Mouse (Mus musculus): Measurements from ENCODE around the gene Mydgf.
A peak's percentile ranks its signal among the peaks of the same experiment; 100 is the strongest.

The Mydgf gene

DNA sequence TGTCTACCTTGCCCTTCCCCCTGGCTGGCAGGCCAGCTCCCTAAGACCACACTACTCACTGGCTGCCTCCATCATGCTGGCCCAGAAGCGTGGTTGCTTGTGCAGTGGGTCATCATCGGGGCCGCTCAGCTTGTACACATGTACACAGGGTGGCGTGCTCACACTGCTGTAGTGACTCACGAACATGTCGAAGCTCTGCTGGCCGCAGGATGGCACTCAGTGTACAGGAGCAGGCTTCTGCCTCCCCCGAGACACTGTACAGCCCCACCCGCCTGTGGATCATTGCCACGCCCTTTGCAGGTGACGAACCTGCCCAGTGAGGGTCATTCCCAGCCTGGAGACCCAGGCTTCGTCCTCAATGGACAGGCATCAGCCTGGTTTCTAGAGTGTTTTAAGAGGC lies 10.6 kb upstream of the Mydgf start:
- DNase-seq (ENCODE audit: low read depth, low spot score) = no peak

DNA sequence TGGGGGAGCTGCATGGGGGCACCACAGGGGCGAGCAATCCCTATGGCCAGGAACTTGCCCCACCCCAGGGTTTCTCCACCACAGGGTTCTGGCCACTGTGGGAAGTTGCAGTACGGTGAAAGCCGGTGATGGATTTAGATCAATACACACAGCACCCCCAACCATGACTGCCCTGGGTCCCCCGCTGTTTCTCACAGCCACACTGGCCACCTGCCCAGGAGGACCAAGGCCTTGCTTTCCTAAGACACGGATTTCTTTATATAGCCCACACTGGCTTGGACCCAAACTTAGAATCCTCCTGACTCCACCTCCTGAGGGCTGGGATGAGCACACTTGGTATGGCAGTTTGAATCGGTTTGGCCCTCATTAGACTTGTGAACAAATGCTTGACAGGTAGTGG lies 7.5 kb upstream of the Mydgf start:
- no peak for DNase-seq (ENCODE audit: low read depth, low spot score)

DNA sequence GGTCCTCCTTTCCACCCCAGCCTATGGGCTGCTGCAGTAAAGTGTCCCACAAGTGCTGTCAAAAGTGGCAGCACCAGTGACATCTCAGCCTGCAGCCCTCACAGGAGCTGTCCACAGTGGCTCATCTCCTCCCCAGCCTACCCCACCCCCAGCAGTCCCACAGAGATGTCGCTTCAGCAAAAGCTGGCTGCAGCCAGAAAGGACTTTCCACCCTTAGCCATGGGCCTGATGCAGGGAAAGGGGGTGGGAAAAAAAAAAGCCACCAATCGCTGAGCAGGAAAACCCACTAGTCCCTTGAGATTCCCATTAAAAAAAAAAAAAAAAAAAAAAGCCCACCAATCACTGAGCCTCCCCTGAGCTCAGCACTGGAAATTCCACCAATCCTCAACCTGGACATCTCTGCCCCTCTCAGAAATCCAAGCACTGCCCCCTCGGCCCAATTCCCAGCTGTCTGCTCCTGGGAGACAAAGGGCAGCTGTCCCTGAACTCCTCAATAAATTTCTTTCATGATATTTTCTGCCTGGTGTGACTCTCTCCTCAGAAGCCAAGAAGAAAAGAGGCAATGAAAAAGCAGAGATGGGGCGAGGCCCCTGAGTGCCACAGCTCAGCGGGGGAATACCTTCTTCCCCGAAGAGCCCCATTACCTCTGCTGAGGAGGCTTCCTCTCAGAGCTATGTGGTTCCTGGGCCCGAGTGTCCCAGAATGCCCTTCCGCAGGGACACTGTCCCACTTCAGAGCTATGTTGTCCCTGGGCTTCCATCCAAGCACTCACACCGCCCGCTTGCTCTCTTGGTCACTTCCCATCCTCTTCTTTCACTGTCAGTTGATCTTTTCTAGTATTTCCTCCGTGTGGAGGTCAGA lies 1.8 kb upstream of the Mydgf start:
- DNase-seq (ENCODE audit: low read depth, low spot score) = peak; percentile 41

DNA sequence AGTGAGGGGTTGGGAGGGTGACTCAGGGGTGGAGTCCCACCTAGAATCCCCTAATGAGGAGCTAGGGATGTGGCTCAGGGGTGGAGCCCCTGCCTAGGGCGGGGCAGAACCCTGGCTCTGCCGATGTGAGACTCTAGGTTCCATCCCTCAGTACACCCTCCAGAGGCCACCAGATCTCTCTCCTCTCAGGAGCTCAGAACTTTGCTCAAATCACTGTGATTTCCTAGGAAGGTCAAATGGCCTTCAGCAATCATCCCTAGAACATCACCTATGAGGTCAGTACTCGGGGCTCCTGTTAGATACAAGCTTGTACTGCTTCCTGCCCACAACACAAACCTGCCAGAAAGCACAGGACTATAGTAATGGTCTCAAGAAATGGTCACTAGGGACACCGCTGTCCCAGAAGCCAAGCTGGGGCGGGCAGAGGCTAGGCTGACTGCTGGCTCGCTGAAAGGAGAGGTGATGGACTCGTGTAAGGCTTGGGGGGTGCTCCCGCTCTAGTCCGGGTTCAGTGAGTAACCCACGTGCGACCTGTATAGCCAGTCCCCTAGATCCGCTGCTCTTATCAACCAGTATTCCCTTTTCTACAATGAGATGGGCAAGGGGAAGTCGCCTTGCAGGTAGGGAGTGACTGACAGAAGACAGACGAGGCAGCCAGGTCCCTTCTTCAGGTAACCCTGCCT lies 604 bp downstream of the Mydgf start:
- DNase-seq (ENCODE audit: low read depth, low spot score) = no peak

DNA sequence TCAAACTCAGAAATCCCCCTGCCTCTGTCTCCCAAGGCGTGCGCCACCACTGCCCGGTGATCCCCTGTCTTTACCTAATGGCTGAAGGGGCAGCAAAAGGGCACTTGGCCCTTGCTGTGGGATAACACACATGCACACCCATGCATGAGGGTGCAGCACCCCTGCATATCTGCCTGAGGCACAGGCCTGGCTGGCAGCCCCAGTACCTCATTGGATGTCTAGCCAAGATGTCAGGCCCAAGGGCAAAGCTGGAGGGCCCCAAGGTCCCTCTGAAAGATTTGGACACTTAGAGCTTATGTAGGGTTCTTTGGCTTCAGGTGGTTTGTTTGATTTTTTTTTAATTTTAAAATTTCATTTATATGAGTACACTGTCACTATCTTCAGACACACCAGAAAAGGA lies 8.3 kb downstream of the Mydgf start:
- DNase-seq (ENCODE audit: low read depth, low spot score) = no peak

DNA sequence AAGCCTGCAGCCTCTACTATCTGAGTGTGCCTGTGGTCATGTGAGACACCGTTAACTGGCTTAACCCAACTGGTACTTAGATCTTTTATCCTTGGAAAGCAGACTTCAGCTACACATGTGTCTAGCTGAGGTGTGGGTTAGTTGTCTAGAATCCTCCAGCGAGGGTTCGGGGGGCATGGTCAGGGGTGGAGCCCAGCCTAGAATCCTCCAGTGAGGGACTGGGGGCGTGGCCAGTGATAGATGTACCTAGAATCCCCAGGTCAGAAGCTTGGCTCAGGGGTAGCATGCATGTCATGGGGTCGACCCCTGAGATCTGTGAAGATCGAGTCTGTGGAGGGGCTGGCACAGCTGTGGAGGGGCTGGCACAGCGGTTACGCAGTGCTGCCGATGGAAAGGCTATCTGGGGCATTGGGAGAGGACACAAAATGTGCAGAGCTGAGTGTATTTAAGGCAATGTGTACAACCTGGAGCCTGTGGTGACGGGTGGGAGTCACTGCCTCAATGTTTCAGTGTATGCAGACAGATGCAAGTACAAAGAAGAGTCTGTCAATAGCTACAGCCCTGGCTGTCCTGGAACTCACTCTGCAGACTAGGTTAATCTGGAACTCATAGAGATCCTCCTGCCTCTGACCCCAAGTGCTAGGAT lies 10.2 kb downstream of the Mydgf start:
- DNase-seq (ENCODE audit: low read depth, low spot score) = no peak

DNA sequence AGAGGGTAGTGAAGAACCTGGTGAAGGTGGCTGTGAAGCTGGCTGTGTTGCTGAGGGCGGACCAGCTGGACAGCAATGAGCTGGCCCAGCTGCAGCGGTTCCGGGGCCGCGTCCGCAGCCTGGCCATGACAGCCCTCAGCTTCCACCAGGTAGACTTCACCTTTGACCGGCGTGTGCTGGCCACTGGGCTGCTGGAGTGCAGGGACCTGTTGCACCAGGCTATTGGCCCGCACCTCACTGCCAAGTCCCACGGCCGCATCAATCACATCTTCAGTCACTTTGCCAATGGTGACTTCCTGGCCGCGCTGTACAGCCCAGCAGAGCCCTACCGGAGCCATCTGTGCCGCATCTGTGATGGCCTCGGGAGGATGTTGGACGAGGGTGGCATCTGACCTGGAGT lies 11.8 kb downstream of the Mydgf start:
- no peak for DNase-seq (ENCODE audit: low read depth, low spot score)

DNA sequence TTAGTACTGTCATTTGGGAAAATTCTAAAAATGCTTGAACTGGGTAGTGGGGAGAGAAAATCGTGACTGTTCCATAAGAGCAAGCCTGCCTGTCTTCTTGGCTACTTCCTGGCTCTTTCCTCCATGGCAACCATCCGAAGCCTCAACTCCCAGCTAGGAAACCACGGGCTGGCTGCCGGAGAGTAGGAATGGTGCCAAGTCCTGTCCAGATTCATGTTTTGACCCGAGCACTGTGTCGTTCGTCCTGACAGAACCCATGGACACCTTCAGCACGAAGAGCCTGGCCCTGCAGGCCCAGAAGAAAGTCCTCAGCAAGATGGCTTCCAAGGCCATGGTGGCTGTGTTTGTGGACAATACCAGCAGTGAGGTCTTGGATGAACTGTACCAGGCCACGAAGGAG lies 12.3 kb downstream of the Mydgf start:
- DNase-seq (ENCODE audit: low read depth, low spot score) = no peak

DNA sequence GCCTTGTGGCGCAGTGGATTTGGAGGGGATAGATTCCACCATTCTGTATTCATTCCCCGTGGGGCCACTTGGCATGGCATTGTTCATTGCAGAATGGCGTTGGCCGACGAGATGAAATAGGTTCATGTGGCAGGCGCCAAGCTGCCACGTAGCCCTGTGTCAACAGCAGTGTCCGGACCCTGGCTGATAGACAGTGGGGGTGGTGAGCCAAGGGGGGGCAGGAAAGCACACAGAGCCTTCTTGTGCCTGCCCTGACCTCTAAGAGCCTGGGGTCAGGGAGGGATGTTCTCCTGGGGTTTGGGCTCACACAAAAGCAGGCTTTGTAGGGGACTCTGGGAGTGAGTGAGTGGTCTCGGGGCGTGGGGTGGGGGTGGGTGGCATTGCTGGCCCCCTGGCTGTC lies 13.1 kb downstream of the Mydgf start:
- no peak for DNase-seq (ENCODE audit: low read depth, low spot score)

DNA sequence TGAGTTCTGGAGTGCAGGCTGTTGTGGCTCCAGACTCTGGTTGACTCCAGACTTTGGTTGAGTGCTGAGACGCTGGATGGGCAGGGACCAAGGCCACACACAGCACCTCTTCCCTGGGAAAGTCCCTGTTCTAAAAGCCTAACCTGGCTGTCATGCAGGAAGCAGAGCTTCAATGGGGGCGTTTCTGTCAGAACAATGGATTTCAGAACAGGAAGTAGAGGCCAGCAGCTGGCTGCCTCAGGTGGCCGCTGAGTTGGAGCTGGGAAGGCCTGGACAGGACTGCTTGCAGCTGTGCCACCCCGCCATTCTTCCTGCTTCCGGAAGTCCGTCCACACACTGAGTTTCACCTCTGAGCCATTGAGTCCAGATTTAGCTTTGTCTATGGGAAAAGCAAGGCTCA lies 13.9 kb downstream of the Mydgf start:
- no peak for DNase-seq (ENCODE audit: low read depth, low spot score)

DNA sequence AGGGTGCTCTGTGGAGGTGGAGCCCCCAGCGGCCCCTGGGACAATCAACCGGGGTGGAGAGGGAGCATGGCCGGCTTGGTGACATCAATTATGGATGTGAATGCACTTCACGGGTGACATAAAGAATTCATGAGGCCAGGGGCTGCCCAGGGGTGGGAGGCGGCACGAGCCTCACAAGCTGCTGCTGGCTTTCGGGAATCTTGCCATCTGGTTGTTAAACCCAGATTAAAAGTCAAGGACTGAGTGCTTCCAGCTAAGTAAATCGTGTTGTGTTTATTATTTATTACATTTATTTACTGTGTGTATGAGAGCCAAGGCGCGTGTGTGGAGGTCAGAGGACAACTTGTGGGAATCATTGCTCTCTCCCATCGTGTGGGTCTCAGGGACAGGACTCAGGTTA lies 18.0 kb downstream of the Mydgf start:
- DNase-seq (ENCODE audit: low read depth, low spot score) = no peak

DNA sequence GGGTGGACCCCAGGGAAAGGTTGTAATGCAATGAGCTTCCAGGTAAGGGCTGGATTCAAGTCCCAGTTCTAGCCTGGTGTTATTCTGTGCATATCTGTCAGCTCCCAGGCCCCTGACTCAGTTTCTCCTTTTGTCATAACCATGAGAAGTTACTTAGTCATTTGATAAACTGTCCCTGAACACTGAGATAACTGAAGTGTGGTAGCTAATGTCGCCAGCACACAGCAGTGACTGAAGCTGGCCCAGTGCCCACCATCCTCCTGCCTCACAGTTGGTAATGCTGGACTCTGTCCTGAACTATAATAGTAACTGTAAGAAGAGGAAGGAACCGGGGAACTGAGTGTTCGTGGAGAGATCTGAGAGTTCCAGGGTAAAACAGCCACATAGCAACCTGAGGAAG lies 19.2 kb downstream of the Mydgf start:
- DNase-seq (ENCODE audit: low read depth, low spot score) = no peak

DNA sequence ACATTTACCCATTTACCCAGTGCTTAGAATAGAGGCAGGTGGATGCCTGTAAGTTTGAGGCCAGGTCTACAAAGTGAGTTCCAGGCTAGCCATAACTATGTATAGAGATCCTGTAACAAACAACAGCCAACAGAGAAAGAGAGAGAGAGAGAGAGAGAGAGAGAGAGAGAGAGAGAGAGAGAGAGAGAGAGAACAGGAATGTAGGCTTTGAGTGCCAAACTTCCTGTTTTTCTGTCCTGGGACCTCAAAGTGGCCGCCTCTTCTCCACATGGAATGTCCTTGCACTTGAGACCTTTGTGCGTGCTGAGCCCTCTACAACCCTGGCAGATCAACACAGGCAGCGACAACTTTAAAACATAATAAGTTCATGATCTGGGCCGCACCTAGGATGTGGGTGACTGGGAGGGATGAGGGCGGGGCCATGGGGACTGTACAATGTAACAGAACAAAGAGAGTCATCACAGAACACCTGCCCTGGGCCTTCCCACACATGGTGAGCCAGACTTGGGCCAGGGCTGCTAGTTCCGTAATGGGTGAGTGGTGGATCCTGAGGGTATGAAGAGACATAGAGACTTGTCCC lies 20.1 kb downstream of the Mydgf start:
- DNase-seq (ENCODE audit: low read depth, low spot score) = no peak

DNA sequence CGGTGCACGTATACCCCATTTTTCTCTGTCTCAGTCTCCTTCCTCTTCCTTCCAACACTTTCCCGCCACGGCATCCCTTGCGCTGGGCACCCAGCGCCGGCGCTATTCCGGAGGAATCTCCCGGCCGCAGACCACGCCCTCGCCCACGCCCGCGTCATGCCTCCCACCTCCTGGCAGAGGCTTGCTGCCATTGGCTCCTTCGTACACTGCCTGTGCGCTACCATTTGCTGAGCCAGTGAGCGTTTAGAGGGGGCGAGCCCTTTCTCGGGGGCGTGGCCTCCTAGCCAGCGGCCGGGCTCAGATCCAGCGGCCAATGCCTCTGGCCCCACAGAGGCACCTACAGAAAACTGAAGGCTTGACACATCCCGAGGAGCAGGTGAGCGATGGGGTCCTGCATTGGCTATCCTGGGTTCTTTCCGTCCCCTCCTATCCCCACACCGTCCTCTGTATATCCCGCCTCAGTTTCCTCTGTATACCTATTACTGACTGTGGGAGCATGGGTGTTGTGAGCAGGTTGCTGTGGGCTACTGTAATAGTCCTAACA lies 21.4 kb downstream of the Mydgf start, which contains the start of gene Tnfaip8l1:
Gene Tnfaip8l1, plus strand, starts transcription at position 247 of the 544 bp plus-strand sequence.
- peak; percentile 88 for DNase-seq (ENCODE audit: low read depth, low spot score)

DNA sequence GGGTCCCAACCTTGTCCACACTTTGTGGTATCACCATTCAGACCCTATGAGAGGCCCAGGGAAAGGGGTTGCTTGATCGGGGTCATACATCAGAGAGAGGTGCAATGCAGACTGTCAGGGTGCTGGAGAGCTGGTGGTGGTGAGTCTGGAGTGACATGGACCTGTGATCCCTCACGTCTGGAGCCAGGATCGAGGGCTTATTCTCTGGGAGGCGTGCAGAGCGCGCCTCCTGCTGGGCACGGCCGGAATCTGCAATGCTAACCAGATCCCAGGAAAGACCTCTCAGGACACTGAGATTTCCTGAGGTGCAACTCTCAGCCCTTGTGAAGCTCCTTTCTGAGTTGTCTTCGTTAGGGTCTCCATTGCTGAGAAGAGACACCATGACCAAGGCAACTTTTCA lies 24.0 kb downstream of the Mydgf start:
- DNase-seq (ENCODE audit: low read depth, low spot score) = peak; percentile 80

DNA sequence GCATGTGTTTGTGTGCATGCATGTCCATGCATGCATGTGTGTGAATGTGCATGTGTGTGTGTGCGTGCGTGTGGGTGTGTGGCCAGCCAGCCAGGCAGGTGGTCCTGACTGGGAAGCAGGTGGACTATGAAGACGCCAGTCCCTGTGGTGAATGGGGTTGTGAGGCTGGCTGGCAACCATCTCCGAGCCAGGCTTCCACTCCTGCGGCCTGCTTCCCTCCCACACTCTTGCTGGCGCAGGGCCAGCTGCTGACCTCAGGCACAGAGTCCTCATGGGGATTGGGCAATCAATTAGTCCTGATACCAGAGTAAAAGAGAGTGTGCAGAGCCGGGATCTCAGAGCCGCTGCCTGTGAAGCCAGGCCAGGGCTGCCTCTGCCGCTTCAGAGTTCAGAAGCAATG lies 30.1 kb downstream of the Mydgf start:
- DNase-seq (ENCODE audit: low read depth, low spot score) = peak; percentile 60

DNA sequence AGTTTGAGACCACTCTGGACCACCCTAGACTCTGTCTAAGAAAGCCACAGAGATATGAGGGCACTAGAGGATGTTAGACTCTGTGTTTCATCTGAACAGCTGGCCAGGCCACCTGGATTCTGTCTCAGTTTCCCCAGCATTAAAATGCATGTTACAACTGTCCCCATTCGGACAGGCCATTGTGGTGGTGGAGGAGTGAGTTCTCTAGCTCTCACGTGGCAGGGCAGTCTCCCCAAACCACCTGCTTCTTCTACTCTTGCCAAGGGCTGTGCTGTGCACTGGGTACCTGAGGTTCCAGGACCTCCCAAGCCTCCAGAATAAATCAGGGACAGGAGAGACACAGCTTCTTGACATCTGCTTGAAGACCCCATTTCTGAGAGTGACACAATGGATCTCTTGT lies 33.8 kb downstream of the Mydgf start:
- no peak for DNase-seq (ENCODE audit: low read depth, low spot score)

DNA sequence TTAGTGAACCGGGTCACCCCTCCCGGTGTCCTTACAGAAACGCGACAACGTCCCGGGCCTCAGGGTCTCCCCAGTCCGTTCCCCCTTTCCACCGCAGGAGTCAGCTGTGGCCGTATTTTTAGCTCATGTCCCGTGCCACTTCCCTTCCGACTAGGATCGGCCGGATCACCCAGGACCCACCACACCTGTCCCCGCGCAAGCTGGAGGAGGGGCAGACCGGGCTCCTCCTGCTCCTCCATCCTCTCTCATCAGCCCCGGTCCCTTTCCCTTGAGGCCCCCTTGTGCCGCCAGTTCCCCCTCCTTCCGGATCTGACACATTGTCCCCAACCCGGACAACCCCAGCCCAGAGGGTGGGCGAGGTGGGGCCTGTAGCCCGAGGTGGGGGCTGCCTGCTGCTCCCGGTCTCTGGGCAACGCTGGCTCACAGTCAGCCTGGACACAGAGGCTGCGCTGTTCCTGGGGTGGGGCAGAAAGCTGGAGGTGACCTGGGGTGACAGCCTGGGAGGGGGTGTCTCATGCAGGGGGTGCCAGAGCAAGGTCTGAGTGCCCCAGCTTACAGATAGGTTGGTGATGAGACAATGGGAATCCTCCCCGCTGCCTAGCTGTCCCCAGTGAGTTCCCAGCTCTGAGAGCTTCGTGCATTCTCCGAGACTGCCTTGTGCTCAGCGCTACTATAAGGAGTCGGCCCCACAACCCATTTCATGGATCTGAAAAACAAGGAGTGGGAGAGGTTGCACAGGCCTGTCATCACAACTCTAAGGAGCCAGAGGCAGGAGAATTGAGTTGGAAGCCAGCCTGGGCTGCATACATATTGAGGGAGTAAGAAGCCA lies 34.7 kb downstream of the Mydgf start:
- DNase-seq (ENCODE audit: low read depth, low spot score) = no peak

DNA sequence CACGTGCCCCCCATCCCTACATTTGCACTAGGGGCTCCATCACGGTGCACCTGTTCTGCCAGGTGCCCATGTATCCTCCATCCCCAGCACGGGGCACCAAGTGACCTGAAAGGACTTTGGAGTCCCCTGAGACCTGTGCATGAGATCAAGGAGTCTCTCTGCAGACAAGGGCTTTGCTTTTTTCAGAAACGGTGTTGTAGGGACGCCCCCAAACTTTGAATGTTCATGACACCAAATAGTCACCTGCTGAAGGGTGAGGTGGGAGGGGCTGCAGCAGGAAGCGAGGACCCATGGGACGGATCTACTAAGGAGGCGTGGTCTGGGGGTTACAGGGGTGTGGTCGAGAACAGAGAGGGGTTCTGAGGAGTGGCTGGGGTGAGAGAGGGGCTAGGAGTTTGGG lies 35.4 kb downstream of the Mydgf start:
- no peak for DNase-seq (ENCODE audit: low read depth, low spot score)

DNA sequence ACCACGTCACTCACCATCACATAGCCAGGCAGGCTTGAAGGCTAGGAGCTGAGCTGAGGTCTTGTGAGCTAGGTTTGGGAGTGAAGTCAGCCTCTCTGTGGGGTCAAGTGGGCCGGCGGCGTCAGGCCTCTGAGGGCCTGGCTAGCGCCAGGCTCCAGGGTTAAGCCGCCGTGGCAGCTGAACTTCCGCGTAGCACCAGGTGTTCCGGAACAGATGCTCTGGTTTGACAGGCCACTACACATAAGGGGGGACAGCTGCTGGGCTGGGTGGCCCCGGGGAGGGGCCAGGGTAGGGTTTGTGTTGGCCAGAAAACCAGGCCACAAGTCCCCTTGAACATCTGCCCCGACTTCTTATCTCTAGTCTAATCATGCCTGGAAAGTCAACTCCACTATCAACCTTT lies 36.3 kb downstream of the Mydgf start:
- no peak for DNase-seq (ENCODE audit: low read depth, low spot score)

DNA sequence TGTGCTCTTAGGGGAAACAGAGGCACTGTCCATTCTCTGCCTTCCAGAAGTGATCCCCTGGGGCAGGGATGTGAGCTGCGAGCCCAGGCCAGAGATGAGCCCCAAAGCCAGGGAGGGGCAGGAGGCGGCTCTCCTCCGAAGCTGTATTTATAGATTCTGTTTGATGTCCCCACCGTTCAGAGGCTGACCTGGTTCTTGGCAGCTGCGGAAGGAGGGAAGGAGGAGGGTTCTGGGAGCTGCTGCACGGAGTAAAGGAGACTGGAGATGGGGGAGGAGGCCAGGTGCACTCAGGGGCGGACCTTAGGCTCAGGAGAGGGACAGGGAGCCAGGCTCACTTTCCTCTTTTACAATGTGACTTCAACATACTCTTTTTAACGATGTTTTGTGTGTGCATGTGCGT lies 37.6 kb downstream of the Mydgf start:
- no peak for DNase-seq (ENCODE audit: low read depth, low spot score)

All from forelimb bud, embryonic 11.5 days (tissue).